Mouse (Mus musculus) regulatory T cell (primary cell): ENCODE measurements around the gene Slc22a6.

Source experiments
- in situ Hi-C: fragments of 300-600 bp; cut with MboI, MseI; formaldehyde crosslinking; loops from one replicate; pipeline ENCODE4 v1.15.1; 2025; ENCODE audit warnings: high pct_unique_total_duplicates

Gene Slc22a6

GRCm38 (mm10) chr19:8604536-8605240 lies 13.2 kb upstream of the Slc22a6 start:
- in situ Hi-C loops = no loop called here

GRCm38 (mm10) chr19:8605241-8605558 lies 12.6 kb upstream of the Slc22a6 start:
- in situ Hi-C loops = no loop called here

GRCm38 (mm10) chr19:8611358-8612123 lies 6.3 kb upstream of the Slc22a6 start:
- in situ Hi-C loops = loop anchor here (5.0 kb wide), 1 partner anchor 104 kb away; no protein-coding TSS in a partner anchor

- in situ Hi-C loops = loop anchor here (5.0 kb wide), 1 partner anchor 106 kb away; no protein-coding TSS in a partner anchor
Observed at GRCm38 (mm10) chr19:8613111-8613510, 4.7 kb upstream of the Slc22a6 start.

- in situ Hi-C loops = loop anchor here (5.0 kb wide), 1 partner anchor 107 kb away; no protein-coding TSS in a partner anchor
Observed at GRCm38 (mm10) chr19:8614343-8614742, 3.5 kb upstream of the Slc22a6 start.

- in situ Hi-C loops = no loop called here
Observed at GRCm38 (mm10) chr19:8616314-8616713, 1.5 kb upstream of the Slc22a6 start.

- in situ Hi-C loops = no loop called here
Observed at GRCm38 (mm10) chr19:8621098-8621497, 3.3 kb downstream of the Slc22a6 start.

- in situ Hi-C loops = no loop called here
Observed at GRCm38 (mm10) chr19:8630249-8630648, 12.4 kb downstream of the Slc22a6 start.

- in situ Hi-C loops = no loop called here
Observed at GRCm38 (mm10) chr19:8630826-8631225, 13.0 kb downstream of the Slc22a6 start.

GRCm38 (mm10) chr19:8632029-8632428 lies 14.2 kb downstream of the Slc22a6 start:
- in situ Hi-C loops = no loop called here

- in situ Hi-C loops = no loop called here
Observed at GRCm38 (mm10) chr19:8642086-8642485, 24.2 kb downstream of the Slc22a6 start.

GRCm38 (mm10) chr19:8646393-8646792 lies 28.6 kb downstream of the Slc22a6 start:
- in situ Hi-C loops = no loop called here

- in situ Hi-C loops = loop anchor here (25.0 kb wide), 1 partner anchor 644 kb away; no protein-coding TSS in a partner anchor
Observed at GRCm38 (mm10) chr19:8655833-8656232, 38.0 kb downstream of the Slc22a6 start.

GRCm38 (mm10) chr19:8656341-8656740 lies 38.5 kb downstream of the Slc22a6 start:
- in situ Hi-C loops = loop anchor here (25.0 kb wide), 1 partner anchor 644 kb away; no protein-coding TSS in a partner anchor

GRCm38 (mm10) chr19:8661821-8662307 lies 44.0 kb downstream of the Slc22a6 start:
- in situ Hi-C loops = loop anchor here (25.0 kb wide), 1 partner anchor 650 kb away; no protein-coding TSS in a partner anchor

- in situ Hi-C loops = loop anchor here (25.0 kb wide), 1 partner anchor 650 kb away; no protein-coding TSS in a partner anchor
Observed at GRCm38 (mm10) chr19:8662337-8662736, 44.5 kb downstream of the Slc22a6 start.

- in situ Hi-C loops = loop anchor here (25.0 kb wide), 1 partner anchor 651 kb away; no protein-coding TSS in a partner anchor
Observed at GRCm38 (mm10) chr19:8663360-8663839, 45.6 kb downstream of the Slc22a6 start, which contains the start of gene Chrm1. Gene Chrm1, plus strand, starts transcription at chr19:8663789.

GRCm38 (mm10) chr19:8663911-8664421 lies 46.1 kb downstream of the Slc22a6 start:
- in situ Hi-C loops = loop anchor here (25.0 kb wide), 1 partner anchor 652 kb away; no protein-coding TSS in a partner anchor

- in situ Hi-C loops = loop anchor here (25.0 kb wide), 1 partner anchor 653 kb away; no protein-coding TSS in a partner anchor
Observed at GRCm38 (mm10) chr19:8664859-8665258, 47.0 kb downstream of the Slc22a6 start.

GRCm38 (mm10) chr19:8665746-8666145 lies 47.9 kb downstream of the Slc22a6 start:
- in situ Hi-C loops = loop anchor here (25.0 kb wide), 1 partner anchor 653 kb away; no protein-coding TSS in a partner anchor

- in situ Hi-C loops = loop anchor here (25.0 kb wide), 1 partner anchor 661 kb away; no protein-coding TSS in a partner anchor
Observed at GRCm38 (mm10) chr19:8672859-8673258, 55.0 kb downstream of the Slc22a6 start.
